Mouse (Mus musculus): ENCODE data around the gene Emp2. TPM values are rescaled to one million over a fixed set of nuclear protein-coding genes. Genes with fewer than 3 reads are reported as not detected.
"Not testable (repeated sequence)": the region's sequence is repeated elsewhere in the genome, so short reads cannot be mapped to it uniquely, and the experiment has no call there.

Emp2 gene
- total RNA-seq, 2 experiments from 2014 or later: 9.7 to 12.5 TPM

DNA sequence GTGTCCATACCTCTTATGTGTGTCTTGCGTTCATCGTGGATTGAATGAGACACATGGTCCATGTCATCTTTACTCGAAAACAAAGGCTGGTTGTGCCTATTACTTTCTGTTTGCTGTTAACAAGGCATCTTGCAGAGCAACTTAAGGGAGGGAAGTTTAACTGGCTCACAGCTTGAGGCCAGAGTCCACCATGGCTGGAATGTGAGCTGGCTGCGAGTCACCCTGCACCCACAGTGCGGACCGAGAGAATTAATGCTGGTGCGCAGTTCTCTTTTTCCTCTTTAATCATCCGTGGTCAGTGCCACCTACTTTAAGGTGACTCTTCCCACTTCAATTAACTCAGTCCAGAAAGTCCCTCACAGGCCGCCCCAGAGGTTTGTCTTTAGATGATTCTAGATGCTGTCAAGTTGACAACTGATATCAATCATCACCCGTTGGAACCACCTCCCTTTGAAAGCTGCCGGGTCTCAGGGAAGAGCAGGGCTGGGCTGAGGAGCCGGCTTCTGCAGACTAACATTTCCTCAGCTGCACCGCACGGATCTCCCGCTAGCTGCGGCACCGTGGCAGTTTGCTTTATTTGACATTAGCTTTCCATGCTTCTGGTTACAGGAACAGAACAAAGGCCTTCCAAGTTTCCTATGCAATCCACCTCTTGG lies 6.3 kb upstream of the Emp2 start:
- no peak for DNase-seq (ENCODE audit: low spot score in 2 of 2)

- DNase-seq (ENCODE audit: low spot score in 2 of 2): no peak
Measured at GRCm38 (mm10) chr16:10317197-10317544, 3.4 kb upstream of the Emp2 start.

DNA sequence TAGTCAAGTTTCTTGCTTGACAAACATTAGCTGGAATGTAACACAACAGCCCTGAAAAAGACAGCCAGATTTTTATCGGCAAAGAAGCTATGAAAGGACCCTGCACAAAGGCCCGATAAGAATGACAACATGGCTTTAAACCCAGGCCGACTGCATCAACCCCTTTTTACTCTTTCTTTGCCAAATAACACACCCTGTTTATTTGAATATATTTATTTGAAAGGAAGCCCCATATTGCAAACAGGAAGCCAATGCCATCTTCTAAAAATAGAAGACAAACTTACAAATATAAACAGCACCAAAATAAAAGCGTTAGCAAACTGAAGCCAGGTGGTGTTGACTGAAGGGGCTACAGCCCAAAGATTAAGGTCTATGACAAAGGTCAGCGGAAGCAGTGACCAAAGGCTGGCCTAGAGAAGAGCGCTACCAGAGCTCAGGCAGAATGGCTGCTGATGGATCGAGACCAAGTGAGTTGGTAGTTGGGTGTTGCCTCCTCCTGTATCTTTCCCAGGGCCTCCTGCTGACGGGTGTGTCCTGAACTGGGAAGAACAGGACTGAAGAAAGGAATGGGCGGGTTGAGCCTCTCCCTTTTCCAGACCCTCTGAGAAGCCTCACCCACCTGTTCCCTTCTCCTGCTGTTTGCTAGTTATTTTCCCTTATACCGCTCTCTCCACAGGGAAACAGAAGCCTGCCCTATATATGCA lies 2.9 kb upstream of the Emp2 start:
- no peak for DNase-seq (ENCODE audit: low spot score in 2 of 2)

- DNase-seq (ENCODE audit: low spot score in 2 of 2): no peak
Measured at GRCm38 (mm10) chr16:10313226-10313625, 542 bp downstream of the Emp2 start.

DNA sequence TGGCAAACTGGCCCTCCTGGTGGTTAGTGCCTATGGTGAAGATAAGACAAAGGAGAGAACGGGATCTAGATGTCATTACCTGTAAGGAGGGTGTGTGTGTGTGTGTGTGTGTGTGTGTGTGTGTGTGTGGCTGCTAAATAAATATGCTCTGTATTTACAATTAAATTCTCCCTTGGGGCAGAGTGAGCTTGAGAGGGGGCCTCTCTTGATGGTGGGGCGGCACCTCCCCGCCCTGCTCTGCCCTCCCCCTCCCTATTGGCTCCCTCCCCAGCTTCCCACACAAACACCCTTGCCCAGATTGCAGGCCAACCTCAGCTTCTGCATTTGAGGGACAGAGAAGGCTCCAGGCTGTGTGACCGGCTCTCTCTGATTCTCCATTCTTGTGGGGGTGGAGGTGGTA lies 1.8 kb downstream of the Emp2 start:
- no peak for DNase-seq (ENCODE audit: low spot score in 2 of 2)

DNA sequence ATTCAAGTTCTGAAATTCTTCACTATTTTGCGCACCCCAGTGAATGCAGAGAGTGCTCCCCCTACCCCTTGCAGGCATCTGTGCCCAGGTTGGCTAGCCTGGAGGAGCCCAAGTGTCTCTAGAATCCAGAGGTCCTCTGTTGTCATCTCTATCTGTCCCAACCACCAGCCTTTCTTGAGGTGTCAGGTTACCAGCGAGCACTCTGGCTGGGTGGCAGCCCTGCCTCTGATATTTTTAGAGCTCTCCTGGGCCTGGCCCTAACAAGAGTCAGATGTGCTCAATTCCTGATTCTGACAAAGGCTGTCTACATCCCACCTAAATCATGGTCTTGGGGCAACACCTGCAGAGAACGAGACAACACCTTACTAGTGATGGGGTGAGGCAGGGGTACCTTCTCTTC lies 2.7 kb downstream of the Emp2 start:
- no peak for DNase-seq (ENCODE audit: low spot score in 2 of 2)

DNA sequence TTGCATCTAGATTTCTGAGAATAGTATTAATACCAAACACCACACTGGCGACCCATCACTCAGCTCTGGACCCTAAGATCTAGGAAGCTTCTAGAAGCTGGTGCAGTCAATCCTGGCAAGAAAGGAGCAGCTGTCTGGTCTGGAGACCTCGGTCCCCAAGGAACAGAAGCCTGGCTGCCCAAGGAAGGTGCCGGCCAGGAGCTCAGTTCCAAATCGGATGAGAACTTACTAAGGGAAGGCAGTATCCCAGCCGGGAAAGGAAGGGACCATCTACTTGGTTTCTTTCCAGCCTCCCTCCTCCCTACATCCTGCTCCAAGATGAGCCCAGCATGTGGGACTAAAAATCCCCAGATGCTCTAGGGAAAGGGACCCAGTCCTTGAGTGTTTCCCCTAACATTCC lies 3.3 kb downstream of the Emp2 start:
- DNase-seq (ENCODE audit: low spot score in 2 of 2): no peak

GRCm38 (mm10) chr16:10307351-10307750 lies 6.4 kb downstream of the Emp2 start:
- DNase-seq (ENCODE audit: low spot score in 2 of 2): no peak

DNA sequence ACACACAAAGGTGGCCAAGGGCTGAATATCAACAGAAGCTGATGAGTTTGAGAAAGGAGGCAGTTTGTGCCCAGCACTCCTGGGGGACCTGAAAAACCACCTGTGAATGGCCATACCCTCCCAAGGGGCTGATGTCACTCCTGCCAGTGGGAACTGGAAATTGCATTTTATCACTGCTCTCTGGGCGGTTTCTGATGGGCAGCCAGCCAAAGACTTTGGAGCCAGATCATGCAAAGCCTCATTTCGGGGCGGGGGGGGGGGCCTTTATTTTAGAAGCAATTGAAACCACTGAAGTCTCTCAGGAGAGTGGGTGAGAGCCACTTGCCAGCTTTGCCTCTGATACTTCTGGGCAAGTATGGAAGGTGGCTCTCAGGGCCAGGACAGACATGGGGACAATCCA lies 7.7 kb downstream of the Emp2 start:
- DNase-seq (ENCODE audit: low spot score in 2 of 2): no peak

GRCm38 (mm10) chr16:10301337-10301736 lies 12.4 kb downstream of the Emp2 start:
- no peak for DNase-seq (ENCODE audit: low spot score in 2 of 2)

DNA sequence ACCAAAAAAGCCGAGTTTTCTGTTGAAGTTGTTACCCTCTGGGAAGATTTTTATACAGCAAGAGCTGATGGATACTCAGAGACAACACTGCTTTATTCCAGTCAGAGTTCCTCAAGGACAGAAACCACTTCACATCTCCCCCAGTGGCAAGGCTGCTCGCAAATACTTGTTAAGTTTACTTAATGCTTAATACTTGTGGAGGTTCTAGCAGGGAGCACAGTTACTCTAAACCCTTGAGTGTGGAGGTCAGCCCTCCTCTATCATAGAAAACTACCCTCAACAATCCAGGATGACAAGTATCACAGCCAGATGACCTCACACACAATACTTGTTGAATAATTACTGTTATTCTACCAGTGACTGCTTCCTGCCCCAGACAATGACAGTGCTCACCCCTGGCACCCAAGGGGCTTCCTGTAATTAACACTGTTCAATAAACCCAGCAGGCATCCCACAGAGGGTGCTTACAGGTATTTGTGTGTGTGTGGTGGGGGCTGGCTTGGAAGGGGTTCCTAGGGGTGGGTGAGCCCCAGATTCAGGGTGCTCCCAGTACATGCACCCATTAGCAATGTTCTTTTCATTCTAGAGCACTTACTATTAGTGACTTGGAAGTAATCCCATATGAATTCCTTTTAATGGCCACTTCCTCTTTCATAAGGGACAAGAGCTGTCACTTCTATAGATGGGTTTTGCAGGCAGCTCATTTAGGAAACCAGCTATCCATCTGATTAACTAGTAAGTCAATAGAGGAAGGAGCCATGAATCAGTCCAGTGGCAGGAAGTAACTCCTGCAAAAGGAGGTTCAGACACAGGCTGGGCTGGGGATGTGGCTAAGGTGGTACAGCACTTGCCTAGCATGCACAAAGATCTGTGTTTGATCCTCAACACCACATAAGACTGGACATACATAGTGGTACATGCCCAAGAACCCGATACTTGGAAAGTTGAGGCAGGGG lies 13.3 kb downstream of the Emp2 start:
- DNase-seq (ENCODE audit: low spot score in 2 of 2): no peak

- no peak for DNase-seq (ENCODE audit: low spot score in 2 of 2)
Measured at GRCm38 (mm10) chr16:10299637-10300036, 14.1 kb downstream of the Emp2 start.

DNA sequence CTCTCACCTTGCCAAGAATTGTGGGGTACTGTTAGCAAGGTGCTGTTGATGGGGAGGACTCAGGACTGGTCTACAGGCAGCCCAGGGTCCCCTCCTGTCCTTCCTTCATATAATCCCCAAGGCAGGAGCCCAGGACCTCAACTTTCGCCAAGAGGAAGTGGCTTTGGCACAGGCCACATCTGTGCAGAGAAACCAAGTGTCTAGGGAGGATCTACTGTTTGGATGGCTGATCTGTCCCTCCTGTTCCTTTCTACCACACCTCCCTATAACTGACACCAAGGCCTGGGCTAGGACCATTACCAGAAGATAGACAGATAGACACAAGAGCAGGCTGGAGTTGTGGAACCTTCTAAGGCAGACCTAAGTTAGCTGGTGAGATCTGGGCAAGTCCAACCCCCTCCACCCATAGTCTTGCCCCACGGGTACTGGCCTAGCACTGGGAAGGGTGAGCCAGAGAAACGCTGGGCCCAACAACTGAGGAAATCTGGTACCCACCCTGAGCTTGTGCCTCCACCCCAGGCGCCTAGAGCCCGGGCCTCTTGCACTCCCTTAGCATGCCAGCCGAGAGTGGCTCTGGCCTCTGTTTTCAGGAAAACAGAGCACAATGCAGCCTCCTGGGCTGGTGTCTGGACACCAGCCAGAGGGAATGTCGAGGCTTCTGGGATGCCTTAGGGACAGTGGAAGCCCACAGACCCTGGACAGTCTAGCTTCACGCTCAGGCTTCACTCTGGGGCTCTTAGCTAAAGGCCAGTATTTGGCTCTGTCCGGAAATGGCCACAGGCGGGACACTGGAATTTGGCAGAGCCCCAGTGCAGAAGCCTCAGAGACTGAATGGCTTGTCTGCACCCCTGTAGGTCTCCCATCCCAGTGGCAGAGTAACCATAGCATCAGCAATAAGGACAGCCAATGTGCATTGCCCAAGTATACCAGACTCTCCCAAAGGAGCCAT lies 15.8 kb downstream of the Emp2 start:
- DNase-seq (ENCODE audit: low spot score in 2 of 2): no peak

- no peak for DNase-seq (ENCODE audit: low spot score in 2 of 2)
Measured at GRCm38 (mm10) chr16:10288115-10288514, 25.7 kb downstream of the Emp2 start.

DNA sequence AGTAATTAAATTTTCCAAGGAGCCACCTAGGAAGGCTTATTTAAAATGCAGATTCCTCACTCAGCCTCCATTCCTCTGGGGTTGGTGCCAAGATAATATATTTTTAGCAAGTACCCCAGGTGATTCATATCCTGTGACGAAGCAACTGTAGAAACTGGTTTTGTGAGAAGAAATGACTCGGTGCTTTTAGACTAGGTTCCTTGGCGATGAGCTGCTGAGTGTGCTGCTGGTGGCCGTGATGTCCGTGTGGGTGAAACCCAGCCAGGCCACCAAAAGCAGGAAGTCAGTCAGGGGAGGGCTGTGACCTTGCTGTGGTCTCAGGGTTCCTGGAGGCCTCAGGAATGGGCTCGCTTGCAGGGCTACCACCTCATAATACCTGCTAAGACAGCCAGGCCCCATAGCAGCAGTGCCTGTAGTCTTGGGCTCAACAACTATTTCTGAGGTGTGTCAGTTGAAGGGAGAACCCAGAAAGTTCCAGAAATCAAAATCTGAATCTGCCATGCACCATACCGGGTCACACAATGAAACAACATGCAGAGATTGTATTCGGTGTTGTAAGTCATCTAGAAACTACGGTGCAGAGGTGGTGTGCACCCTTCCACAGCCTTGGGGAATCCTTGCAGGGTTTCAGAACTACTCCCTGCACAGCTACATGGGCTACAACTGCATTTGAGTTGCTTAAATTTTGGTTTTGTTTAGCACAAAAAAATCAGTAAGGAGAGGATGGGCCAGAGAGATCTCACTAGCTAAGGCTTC lies 27.1 kb downstream of the Emp2 start:
- DNase-seq (ENCODE audit: low spot score in 2 of 2): no peak

- DNase-seq (ENCODE audit: low spot score in 2 of 2): no peak
Measured at GRCm38 (mm10) chr16:10281890-10282289, 31.9 kb downstream of the Emp2 start.

- peak; percentile 54 to 56 for DNase-seq (ENCODE audit: low spot score in 2 of 2)
Measured at GRCm38 (mm10) chr16:10280286-10280951, 33.3 kb downstream of the Emp2 start.

GRCm38 (mm10) chr16:10276778-10277177 lies 37.0 kb downstream of the Emp2 start:
- not testable (repeated sequence) for DNase-seq (ENCODE audit: low spot score in 2 of 2)

DNA sequence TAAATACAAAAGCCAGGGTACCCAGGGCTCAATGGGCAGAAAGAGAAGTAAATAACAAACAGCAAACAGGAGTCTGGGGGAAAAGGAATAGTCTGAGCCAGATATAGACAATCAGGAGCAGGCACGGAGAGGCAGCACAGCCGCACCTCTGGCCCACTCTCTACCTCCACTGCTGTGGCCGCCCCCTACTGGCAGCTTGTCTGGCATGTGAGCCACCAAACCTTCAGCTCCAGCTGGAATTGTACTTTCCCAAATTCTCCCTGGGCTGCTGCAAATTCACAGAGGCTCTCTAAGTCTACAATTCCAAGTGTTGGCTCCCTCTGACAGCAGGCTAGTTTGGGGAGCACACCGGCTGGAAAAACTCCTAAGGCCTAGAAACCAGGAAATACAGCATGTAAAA lies 39.3 kb downstream of the Emp2 start:
- DNase-seq (ENCODE audit: low spot score in 2 of 2): no peak

DNA sequence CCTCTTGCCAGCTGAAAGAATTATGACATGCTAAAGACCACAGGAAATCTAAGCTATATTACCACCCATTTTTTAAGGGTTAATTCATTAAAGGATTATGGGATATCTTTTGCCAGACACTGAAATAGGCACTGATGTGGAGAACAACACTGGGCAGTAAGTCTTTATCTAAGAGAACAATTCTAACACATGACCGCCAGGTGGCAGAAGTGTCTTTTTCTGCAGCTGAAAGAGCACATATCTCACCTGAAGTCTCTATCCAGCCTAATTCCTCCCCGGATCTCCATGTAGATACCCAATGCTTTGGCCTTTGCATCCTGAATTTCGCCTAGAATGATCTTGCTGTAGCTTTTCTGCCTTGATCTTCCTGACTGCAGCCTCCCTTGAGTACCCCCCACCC lies 41.5 kb downstream of the Emp2 start:
- DNase-seq (ENCODE audit: low spot score in 2 of 2): no peak

All from adrenal gland, postnatal 4 days (tissue).